Mouse (Mus musculus): ENCODE measurements around the gene Pkig.

GRCm38 (mm10) chr2:163685761-163686200 lies 27.6 kb downstream of the Pkig start:
- TF ChIP-seq CTCF (IDR thresholded peaks at IDR 0.05; ENCODE audit: insufficient read depth, low read depth, low read length): no peak
- TF ChIP-seq POLR2A (IDR thresholded peaks at IDR 0.05; ENCODE audit: insufficient read depth, low read depth, low read length): no peak

Data from olfactory bulb, adult 2 months (tissue).